Mouse (Mus musculus) G1E (cell line): ENCODE measurements at regions not wholly inside any gene's neighbourhood (a gene's known extent, or its start where the extent isn't known, plus 50 kb on each side); places are given as distances from the start of the nearest gene placed in this dataset.

Source experiments
- CTCF ChIP-seq: IDR thresholded peaks from 2 replicates; pipeline ENCODE4 v1.5.1; 2012; ENCODE audit warnings: low read depth, low read length, inconsistent platforms, mixed read lengths
- GATA1 ChIP-seq: IDR thresholded peaks from 2 replicates; pipeline ENCODE4 v1.6.1; 2012; ENCODE audit warnings: borderline replicate concordance, low read length, inconsistent platforms, mixed read lengths
- POLR2AphosphoS5 ChIP-seq: IDR thresholded peaks from 2 replicates; pipeline ENCODE4 v1.6.1; 2012; ENCODE audit warnings: low read depth, low read length, inconsistent platforms; ENCODE audit not compliant: insufficient replicate concordance

- TF ChIP-seq CTCF (no peak), POLR2AphosphoS5 (no peak), GATA1 (no peak)
These were observed 88.7 kb upstream of the Cd93 start for GRCm38 (mm10) chr2:148532051-148532450.
